Mouse (Mus musculus) megakaryocyte-erythroid progenitor cell, adult 5-6 weeks (primary cell): Measurements from ENCODE around the gene Fgfr2. TPM values are rescaled to one million over a fixed set of nuclear protein-coding genes. Genes with fewer than 3 reads are reported as not detected.

ENCODE experiments used
- ATAC-seq: replicated peaks from 2 replicates; pipeline ENCODE4 v1.8.0; 2016; ENCODE audit warnings: mild to moderate bottlenecking, inconsistent platforms; ENCODE audit not compliant: severe bottlenecking, poor library complexity, low FRiP score, low TSS enrichment
- total RNA-seq, 2 experiments: library from RNA; stranded (forward) in 1 of 2; stranded (reverse) in 1 of 2; fragments of 200-1000, 215-1000 nt in 1 of 2; fragments of >200 nt in 1 of 2; fragmentation: Nextera tagmentation in 1 of 2; gene quantifications; 2 replicates each; pipeline ENCODE4 v1.2.3; 2014 to 2017

Gene Fgfr2
- total RNA-seq, 2 experiments from 2014 or later: not detected

GRCm38 (mm10) chr7:132699165-132699564, 424.0 kb downstream of the Fgfr2 start:
- no peak for ATAC-seq

- no peak for ATAC-seq
These were observed 424.4 kb downstream of the Fgfr2 start for GRCm38 (mm10) chr7:132698737-132699136.

GRCm38 (mm10) chr7:132697258-132697796, 425.8 kb downstream of the Fgfr2 start:
- ATAC-seq: no peak

GRCm38 (mm10) chr7:132693561-132693960, 429.6 kb downstream of the Fgfr2 start:
- no peak for ATAC-seq

- ATAC-seq: no peak
These were observed 430.4 kb downstream of the Fgfr2 start for GRCm38 (mm10) chr7:132692719-132693118.

GRCm38 (mm10) chr7:132690716-132691472, 432.3 kb downstream of the Fgfr2 start:
- ATAC-seq: no peak

- no peak for ATAC-seq
These were observed 433.4 kb downstream of the Fgfr2 start for GRCm38 (mm10) chr7:132689722-132690121.

GRCm38 (mm10) chr7:132688721-132689120, 434.4 kb downstream of the Fgfr2 start:
- no peak for ATAC-seq

GRCm38 (mm10) chr7:132687897-132688296, 435.3 kb downstream of the Fgfr2 start:
- no peak for ATAC-seq

GRCm38 (mm10) chr7:132686515-132686914, 436.6 kb downstream of the Fgfr2 start:
- ATAC-seq: peak; percentile 84

GRCm38 (mm10) chr7:132683923-132684322, 439.2 kb downstream of the Fgfr2 start:
- ATAC-seq: no peak

GRCm38 (mm10) chr7:132682901-132683300, 440.2 kb downstream of the Fgfr2 start:
- no peak for ATAC-seq

GRCm38 (mm10) chr7:132682336-132682735, 440.8 kb downstream of the Fgfr2 start:
- ATAC-seq: no peak

GRCm38 (mm10) chr7:132681831-132682230, 441.3 kb downstream of the Fgfr2 start:
- no peak for ATAC-seq

- ATAC-seq: no peak
These were observed 441.9 kb downstream of the Fgfr2 start for GRCm38 (mm10) chr7:132681296-132681695.

- ATAC-seq: peak; percentile 20; the same call in 1 of the 2 replicates
These were observed 443.6 kb downstream of the Fgfr2 start for GRCm38 (mm10) chr7:132679549-132679948.

- ATAC-seq: peak; percentile 23; the same call in 1 of the 2 replicates
These were observed 444.0 kb downstream of the Fgfr2 start for GRCm38 (mm10) chr7:132679117-132679516.

- no peak for ATAC-seq
These were observed 447.2 kb downstream of the Fgfr2 start for GRCm38 (mm10) chr7:132675922-132676321.

GRCm38 (mm10) chr7:132673931-132674755, 449.0 kb downstream of the Fgfr2 start:
- ATAC-seq: 0 out of 2 replicates have a peak, but pooled peaks have one; percentile 8

GRCm38 (mm10) chr7:132672481-132672959, 450.6 kb downstream of the Fgfr2 start:
- peak; percentile 94 for ATAC-seq
